ENCODE assay signal across 8 mouse cellular contexts in the genomic region with DNA sequence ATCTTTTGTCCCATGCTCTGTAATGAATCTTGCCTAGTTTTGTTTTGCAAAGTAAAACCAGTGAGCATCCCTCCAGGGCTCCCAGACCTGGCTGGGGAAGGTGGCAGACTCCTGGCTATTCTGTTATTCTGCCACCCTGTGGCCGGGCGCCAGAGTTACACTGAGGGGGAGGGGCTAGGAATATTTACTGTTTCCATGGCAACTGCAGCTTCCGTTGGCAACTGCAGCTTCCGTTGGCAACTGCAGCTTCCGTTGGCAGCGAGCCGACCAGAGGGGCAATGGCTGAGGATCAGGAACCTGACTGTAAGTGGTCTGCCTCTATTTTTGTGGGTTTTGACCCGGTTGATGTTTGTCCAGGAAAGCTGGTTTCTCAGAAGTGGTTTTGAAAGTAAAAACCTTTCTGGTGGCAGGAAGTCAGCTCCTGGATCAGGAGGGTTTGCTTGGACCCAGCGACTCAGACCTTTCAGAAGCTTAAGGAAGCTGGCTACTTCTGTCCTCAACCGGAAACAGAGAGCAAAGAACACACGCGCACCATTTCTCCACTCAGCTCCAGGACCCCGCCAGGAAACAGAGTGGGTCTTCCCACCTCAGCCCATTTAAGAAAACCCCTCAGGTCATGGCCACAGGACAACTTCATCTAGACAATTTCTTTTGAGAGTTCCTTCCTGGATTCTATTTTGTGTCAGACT. TPM values are rescaled to one million over a fixed set of nuclear protein-coding genes. Genes with fewer than 3 reads are reported as not detected.
DNase-seq lines count a peak whose midpoint lies in the region; ATAC-seq lines count a peak whose summit lies in the region.

1700010I14Rik (plus strand) TSS at position 215 of the 689 bp plus-strand sequence.

- DNase-seq in gastrocnemius, postnatal 10 days: peak; percentile 85
- peak; percentile 93 for DNase-seq in induced T-regulatory cell, adult 2 months (ENCODE audit: low read depth)
- DNase-seq in left cerebral cortex, adult 8-10 months (ENCODE audit: low spot score in 2 of 2): peak; percentile 72 to 82
- peak; percentile 88 to 90 for DNase-seq in right cerebral cortex, adult 2 months (ENCODE audit: low spot score in 2 of 2)
- DNase-seq in urinary bladder, postnatal 10 days (ENCODE audit: low spot score): peak; percentile 43

- peak; percentile 91 for ATAC-seq in activated CD4-positive, CD25-positive, alpha-beta regulatory T cell, adult 4 months
- peak; percentile 88 for ATAC-seq in common myeloid progenitor, adult 5-6 weeks (replicated peaks; ENCODE audit: low read depth, poor library complexity, severe bottlenecking)
- ATAC-seq in megakaryocyte, adult 5-6 weeks (ENCODE audit: poor library complexity, severe bottlenecking): peak; percentile 95

RNA-seq across cellular contexts. Expression of gene 1700010I14Rik, which starts in this region (rescaled TPM):
- polyA plus RNA-seq in activated CD4-positive, CD25-positive, alpha-beta regulatory T cell, adult 4 months (2017; shearing (Covaris generic)): 1 to 10 TPM; 5.5 to 6.5 TPM
- total RNA-seq in common myeloid progenitor, adult 5-6 weeks (2017): 4.0 and 7.7 TPM in 2 replicates
- under 1 TPM; 0.42 to 0.79 TPM for total RNA-seq in gastrocnemius, postnatal 10 days (2021)
- total RNA-seq in left cerebral cortex, adult 8-10 months (2022): 1 to 10 TPM in 2 of 4 experiments, under 1 TPM in 2; 0.78 to 1.8 (median 1.3) TPM
- 1.3 and 2.8 TPM in 2 replicates for total RNA-seq in megakaryocyte, adult 5-6 weeks (2015)
- 1.9 and 3.2 TPM in 2 replicates for total RNA-seq in megakaryocyte, adult 5-6 weeks (2017)

Comparison
In these comparisons a context has a peak if more than half of its experiments do, and no peak if none do; other contexts are left out.
1. Peak in every context shown above with its lines: DNase-seq and ATAC-seq.
2. Peak in DNase-seq in gastrocnemius, postnatal 10 days; RNA of the gene not detected or under 1 TPM.
3. DNase-seq: peak in every context shown above with its lines; median percentile 93 in induced T-regulatory cell, adult 2 months; 89 in right cerebral cortex, adult 2 months; 85 in gastrocnemius, postnatal 10 days; 77 in left cerebral cortex, adult 8-10 months; 43 in urinary bladder, postnatal 10 days.